Mouse (Mus musculus) limb, embryonic 11.5 days (tissue): ENCODE measurements around the gene Rffl. TPM values are rescaled to one million over a fixed set of nuclear protein-coding genes. Genes with fewer than 3 reads are reported as not detected.
"Not testable (repeated sequence)": the region's sequence is repeated elsewhere in the genome, so short reads cannot be mapped to it uniquely, and the experiment has no call there.

Experiments
- ATAC-seq: fragments of 200-750 bp; cut with Nextera tagmentation; 2 replicates; pipeline ENCODE4 v1.8.0; 2017; ENCODE audit warnings: low read depth; ENCODE audit not compliant: insufficient number of reproducible peaks, low FRiP score, low TSS enrichment
- DNase-seq: peaks from one replicate; pipeline ENCODE4 v3.0.0-alpha.2; 2015; ENCODE audit warnings: low spot score
- H3K27ac ChIP-seq: fragments of 300-500 bp; sonication (generic); replicated peaks from 2 replicates; pipeline ENCODE4 v1.5.1; 2014; ENCODE audit warnings: low read depth, mild to moderate bottlenecking, low read length
- H3K27me3 ChIP-seq: fragments of 300-500 bp; sonication (generic); 2 replicates; pipeline ENCODE4 v1.6.1; 2014; ENCODE audit warnings: mild to moderate bottlenecking, low read length, mixed read lengths; ENCODE audit not compliant: control insufficient read depth, insufficient read depth
- H3K36me3 ChIP-seq: fragments of 300-500 bp; sonication (generic); 2 replicates; pipeline ENCODE4 v1.6.1; 2014; ENCODE audit warnings: mild to moderate bottlenecking, low read length, moderate library complexity, mixed read lengths; ENCODE audit not compliant: control insufficient read depth, insufficient read depth
- H3K4me1 ChIP-seq: fragments of 300-500 bp; sonication (generic); 2 replicates; pipeline ENCODE4 v1.6.1; 2014; ENCODE audit warnings: low read length, mixed read lengths; ENCODE audit not compliant: control insufficient read depth, insufficient read depth
- H3K4me2 ChIP-seq: fragments of 300-500 bp; sonication (generic); 2 replicates; pipeline ENCODE4 v1.6.1; 2014; ENCODE audit warnings: low read depth, mild to moderate bottlenecking, moderate library complexity; ENCODE audit not compliant: severe bottlenecking
- H3K4me3 ChIP-seq: fragments of 300-500 bp; sonication (generic); 2 replicates; pipeline ENCODE4 v1.5.1; 2014; ENCODE audit warnings: low read depth, low read length
- H3K9ac ChIP-seq: fragments of 300-500 bp; sonication (generic); 2 replicates; pipeline ENCODE4 v1.6.1; 2014; ENCODE audit warnings: mild to moderate bottlenecking, low read length
- H3K9me3 ChIP-seq: fragments of 300-500 bp; sonication (generic); 2 replicates; pipeline ENCODE4 v1.6.1; 2016; ENCODE audit warnings: low read length; ENCODE audit not compliant: control insufficient read depth
- WGBS: fragments of 180-500 bp; shearing (Covaris S2); extraction: QIAGEN DNeasy Blood & Tissue Kit; methylation state at CpG from one replicate; pipeline ENCODE4 v1.1.7; 2014; 5-methylcytosine and 5-hydroxymethylcytosine counted together
- polyA plus RNA-seq: library from polyadenylated mRNA; unstranded; fragments of >200 nt; fragmentation: Nextera tagmentation; extraction: Ambion mirVana; gene quantifications from 2 replicates; pipeline ENCODE4 v1.2.1, GENCODE M21; 2014

The Rffl gene
- polyA plus RNA-seq, 1 experiment from 2014 or later = 11.4 TPM

DNA sequence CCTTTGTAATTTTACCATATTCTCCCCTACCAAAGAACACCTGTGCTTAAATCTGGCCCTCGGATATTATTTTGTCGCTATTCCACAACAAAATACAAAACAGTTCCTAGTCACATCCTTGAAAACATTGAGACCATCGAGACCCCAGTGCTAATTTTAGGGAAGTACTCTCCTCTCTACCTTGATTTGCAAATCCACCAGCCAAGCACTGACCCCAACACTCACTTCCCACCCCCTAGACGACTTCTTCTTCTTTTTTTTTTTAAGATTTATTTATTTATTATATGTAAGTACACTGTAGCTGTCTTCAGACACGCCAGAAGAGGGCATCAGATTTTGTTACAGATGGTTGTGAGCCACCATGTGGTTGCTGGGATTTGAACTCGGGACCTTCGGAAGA is 36.7 kb downstream of the Rffl start:
- not testable (repeated sequence) for H3K4me2 ChIP-seq, H3K9ac ChIP-seq, ATAC-seq, H3K27me3 ChIP-seq, H3K4me1 ChIP-seq, DNase-seq, H3K9me3 ChIP-seq, H3K4me3 ChIP-seq, H3K27ac ChIP-seq, H3K36me3 ChIP-seq
- WGBS = 91% methylated on average over 7 of the region's 7 CpGs

DNA sequence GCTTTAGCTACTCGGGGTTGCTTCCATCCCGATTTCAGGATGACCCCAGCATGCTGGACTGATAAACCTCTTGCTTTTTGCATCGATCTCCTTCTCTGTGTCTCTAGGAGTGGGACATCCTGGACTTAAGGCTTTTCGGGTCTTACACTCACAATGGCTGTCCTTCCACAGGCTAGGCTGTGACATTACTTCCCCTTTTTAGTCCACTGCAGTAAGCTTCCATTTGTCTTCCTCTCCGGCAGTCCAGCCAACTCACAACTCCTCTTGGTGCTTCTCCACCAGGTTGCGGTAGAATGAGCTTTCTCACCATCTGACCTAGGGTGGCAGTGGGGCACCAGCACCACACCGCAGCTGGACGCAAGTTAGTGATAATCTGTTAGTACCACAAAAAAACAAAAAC is 37.1 kb downstream of the Rffl start:
- Histone ChIP-seq H3K4me2 (no peak overlapping the region), H3K4me1 (peaks cover 9% of the 10 kb centered on the region), H3K4me3 (no peak overlapping the region), H3K36me3 (no peaks in the 10 kb centered on the region), H3K27me3 (no peaks in the 10 kb centered on the region), H3K9ac (no peak overlapping the region), H3K27ac (no peak overlapping the region), H3K9me3 (no peaks in the 10 kb centered on the region)
- ATAC-seq (no peak), DNase-seq (no peak)
- WGBS = 91% methylated on average over 8 of the region's 8 CpGs

DNA sequence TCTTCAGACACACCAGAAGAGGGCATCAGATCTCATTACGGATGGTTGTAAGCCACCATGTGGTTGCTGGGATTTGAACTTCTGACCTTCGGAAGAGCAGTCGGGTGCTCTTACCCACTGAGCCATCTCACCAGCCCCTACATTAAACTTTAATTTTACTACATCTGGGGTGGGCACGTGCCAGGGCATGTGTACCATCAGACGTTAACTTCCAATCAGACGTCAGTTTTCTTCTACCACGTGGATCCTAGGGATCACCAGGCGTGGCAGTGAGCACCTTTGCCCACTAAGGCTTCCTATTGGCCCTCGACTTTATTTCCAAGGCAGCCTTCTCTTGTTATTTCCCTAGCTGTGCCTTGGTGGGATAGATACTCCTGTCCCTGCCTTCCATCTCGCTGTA is 38.6 kb downstream of the Rffl start:
- H3K4me2 ChIP-seq, H3K9ac ChIP-seq, H3K9me3 ChIP-seq, H3K4me3 ChIP-seq, H3K27me3 ChIP-seq, H3K4me1 ChIP-seq, H3K27ac ChIP-seq, H3K36me3 ChIP-seq, DNase-seq, ATAC-seq: not testable (repeated sequence)
- WGBS = 81% methylated on average over 10 of the region's 10 CpGs

DNA sequence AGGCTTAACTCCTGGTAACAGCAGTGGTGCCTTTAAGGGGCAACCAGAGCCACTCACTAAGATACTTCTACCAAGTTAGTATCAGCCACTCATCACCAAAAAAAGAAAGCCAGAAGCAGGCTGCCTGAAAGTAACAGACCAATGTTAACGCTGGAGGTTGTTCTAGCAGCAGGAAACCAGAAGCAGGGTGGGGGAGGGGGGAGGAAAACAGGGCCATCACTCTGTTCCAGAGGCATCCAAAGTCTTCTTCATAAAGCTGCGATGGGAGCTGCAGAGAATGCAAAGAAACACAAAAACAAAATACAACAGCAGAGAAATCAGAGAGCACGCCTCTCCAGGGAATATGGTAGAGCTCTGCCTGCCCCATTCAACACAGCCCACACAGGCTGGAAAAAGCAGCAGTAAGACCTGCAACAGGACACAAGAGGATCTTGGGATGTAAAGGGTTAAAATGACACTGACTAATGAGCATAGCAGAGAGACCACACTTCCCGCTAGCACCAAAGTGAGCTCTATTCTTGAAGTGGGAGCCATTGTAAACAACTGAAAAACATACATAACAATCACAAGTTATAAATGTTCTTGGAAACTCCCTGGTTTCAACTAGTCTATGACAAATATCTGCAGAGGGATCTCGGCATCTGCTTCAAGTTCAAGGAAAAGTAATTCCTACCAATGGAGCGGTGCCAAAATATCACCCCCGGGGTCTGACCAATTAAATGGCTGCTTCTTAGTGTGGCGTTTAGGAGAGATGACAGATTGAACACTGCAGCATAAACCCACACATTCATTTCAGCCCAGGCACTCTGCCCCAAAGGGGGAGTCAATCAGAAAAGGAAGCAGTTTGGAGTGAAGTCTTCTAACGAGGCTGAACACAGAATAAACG is 39.8 kb downstream of the Rffl start:
- ATAC-seq (no peak), DNase-seq (no peak)
- Histone ChIP-seq H3K4me1 (peaks cover 7% of the 10 kb centered on the region), H3K36me3 (no peaks in the 10 kb centered on the region), H3K9ac (no peak overlapping the region), H3K9me3 (no peaks in the 10 kb centered on the region), H3K27me3 (no peaks in the 10 kb centered on the region), H3K27ac (no peak overlapping the region), H3K4me3 (no peak overlapping the region), H3K4me2 (no peak overlapping the region)
- 16% methylated on average over 10 of the region's 10 CpGs for WGBS

DNA sequence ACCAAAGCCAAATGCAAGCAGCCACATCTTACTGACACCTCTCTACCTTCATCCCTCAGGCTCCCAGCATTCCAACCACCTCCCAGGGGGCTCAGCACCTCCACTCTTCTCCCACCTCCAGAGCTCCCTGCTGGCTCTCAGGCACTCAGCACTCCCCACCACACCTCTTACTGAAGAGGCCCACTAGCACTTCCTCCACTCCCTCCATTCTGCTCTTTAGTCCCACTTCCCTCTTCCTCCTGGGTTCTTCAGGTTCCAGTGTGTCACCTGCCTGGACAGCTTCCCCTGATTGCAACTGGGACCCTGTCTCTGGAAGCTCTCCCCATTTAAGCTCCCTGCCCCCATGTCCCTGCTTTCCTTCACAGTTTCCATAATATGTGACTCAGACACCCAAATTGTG is 44.2 kb downstream of the Rffl start:
- Histone ChIP-seq H3K4me1 (peaks cover 7% of the 10 kb centered on the region), H3K27me3 (no peaks in the 10 kb centered on the region), H3K27ac (no peak overlapping the region), H3K9me3 (no peaks in the 10 kb centered on the region), H3K4me3 (no peak overlapping the region), H3K4me2 (no peak overlapping the region), H3K9ac (no peak overlapping the region), H3K36me3 (no peaks in the 10 kb centered on the region)
- DNase-seq (no peak), ATAC-seq (no peak)

DNA sequence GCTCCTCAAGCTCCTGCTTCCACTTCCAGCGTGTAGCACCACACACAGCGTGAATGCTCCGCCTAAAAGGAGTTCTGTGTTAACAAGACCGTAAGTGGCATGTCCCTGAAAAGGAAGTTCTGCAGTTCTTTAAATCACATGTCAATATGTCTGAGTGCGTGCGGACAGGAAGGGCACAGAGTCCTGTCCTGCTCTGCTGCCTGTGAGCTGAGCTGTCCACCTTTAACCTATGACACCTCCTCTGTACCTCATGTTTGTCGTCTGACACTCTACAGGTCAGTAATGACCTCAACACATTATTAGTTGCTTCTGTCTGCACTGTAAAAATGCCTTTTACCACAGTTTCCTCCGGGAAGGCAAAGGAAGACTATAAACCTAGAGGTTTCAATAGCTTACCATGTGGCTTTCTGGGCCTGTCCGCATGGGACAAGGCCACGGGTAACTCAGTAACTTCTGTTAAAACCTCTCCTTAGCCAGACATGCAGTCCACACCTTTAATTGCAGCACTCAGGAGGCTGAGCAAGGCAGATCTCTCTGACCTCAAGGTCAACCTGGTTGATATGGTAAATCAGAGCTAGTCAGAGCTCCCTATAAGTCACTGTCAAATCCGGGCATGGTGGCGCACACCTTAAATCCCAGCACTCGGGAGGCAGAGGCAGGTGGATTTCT is 50.1 kb downstream of the Rffl start:
- 67% methylated on average over 13 of the region's 13 CpGs for WGBS
- Histone ChIP-seq H3K4me1 (0 out of 2 replicates have a peak, but pooled peaks cover 4% of the 10 kb centered on the region), H3K27me3 (no peaks in the 10 kb centered on the region), H3K9me3 (no peaks in the 10 kb centered on the region), H3K36me3 (no peaks in the 10 kb centered on the region), H3K4me3 (no peak overlapping the region), H3K9ac (no peak overlapping the region), H3K4me2 (no peak overlapping the region), H3K27ac (no peak overlapping the region)
- no peak for DNase-seq
- no peak for ATAC-seq

DNA sequence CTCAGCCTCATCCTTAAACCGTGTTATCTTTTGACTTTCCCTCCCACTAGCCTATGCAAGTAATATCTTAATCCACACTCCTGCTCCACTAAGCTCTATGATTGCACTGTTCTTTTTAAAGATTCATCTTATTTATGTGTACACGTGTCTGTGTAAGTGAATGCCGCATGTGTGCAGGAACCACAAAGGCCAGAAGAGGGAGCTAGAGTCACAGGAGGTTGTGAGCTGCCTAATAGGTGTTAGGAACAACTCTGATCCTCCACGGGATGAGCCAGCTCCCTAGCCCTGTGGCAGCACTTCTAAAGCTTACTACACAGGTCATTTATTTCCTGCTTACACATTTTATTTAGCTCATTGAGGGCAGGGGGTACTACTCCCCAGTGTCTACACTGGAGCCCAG is 51.7 kb downstream of the Rffl start:
- no peak overlapping the region for H3K27ac ChIP-seq
- H3K9me3 ChIP-seq = no peaks in the 10 kb centered on the region
- no peak overlapping the region for H3K4me3 ChIP-seq
- H3K4me2 ChIP-seq = no peak overlapping the region
- no peak overlapping the region for H3K9ac ChIP-seq
- H3K27me3 ChIP-seq = no peaks in the 10 kb centered on the region
- ATAC-seq = no peak
- H3K4me1 ChIP-seq = 0 out of 2 replicates have a peak, but pooled peaks cover 4% of the 10 kb centered on the region
- peak; percentile 73 for DNase-seq
- H3K36me3 ChIP-seq = no peaks in the 10 kb centered on the region
- WGBS = 58% methylated on average over 4 of the region's 4 CpGs

DNA sequence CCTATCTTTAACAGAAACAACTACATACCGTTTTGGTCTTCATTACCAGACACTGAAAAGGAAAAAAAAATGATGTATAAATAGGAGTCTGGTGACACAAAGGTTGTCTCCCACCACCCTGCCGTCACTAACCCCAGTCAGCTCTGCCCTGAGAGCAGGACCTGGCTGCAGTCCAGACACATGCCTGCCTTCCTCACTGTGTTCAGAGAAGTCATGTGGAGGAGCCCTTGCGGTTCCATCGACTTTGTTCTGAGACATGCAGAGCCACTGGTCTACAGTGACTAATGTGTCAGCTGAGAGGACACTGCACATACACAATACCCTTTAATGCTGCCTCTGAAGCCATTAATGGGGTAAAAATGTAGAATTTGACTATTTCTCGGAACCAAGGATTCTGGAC is 62.5 kb downstream of the Rffl start:
- no peaks in the 10 kb centered on the region for H3K4me1 ChIP-seq
- H3K4me2 ChIP-seq = no peak overlapping the region
- H3K9me3 ChIP-seq = no peaks in the 10 kb centered on the region
- no peaks in the 10 kb centered on the region; the same call in 1 of the 2 replicates for H3K36me3 ChIP-seq
- no peaks in the 10 kb centered on the region for H3K27me3 ChIP-seq
- ATAC-seq (no peak), DNase-seq (no peak)
- no peak overlapping the region for H3K4me3 ChIP-seq
- WGBS = 86% methylated on average over 5 of the region's 5 CpGs
- no peak overlapping the region for H3K27ac ChIP-seq
- no peak overlapping the region for H3K9ac ChIP-seq
